Mouse (Mus musculus): Measurements from ENCODE around the gene Dnajb3.

The Dnajb3 gene

DNA sequence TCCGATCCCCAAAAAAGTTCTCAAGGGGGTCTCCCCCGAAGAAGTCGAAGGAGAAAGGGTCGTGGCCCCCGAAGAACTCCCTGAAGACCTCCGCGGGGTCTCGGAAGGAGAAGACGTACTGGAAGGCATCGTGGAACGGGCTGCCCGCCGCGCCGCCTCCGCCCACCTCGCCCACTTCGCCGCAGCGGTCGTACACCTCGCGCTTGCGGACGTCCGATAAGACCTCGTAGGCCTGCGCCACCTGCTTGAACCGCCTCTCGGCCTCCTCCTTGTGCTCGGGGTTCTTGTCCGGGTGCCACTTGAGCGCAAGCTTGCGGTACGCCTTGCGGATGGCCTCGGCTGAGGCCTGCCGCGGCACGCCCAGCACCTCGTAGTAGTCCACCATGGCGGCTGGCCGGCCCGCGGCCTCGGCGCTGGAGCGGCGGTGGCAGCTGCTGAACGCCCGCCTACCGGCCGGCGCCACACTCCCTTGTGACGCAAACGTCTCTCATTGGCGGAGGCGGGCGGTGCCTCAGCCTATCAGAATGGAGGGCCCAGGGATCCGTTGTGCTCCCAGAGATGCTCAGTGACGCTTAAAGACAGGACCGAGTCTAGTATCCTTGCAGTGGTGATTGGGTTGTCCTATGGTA lies at the start of gene Dnajb3:
Gene Dnajb3 (minus strand): TSS at position 489 of the 629 bp plus-strand sequence.
- DNase-seq (ENCODE audit: low spot score in 2 of 2) = peak; percentile 66 to 73

- DNase-seq (ENCODE audit: low spot score in 2 of 2) = no peak
Measured at GRCm38 (mm10) chr1:88254793-88255465, 49.3 kb upstream of the Dnajb3 start.

GRCm38 (mm10) chr1:88253540-88253939 lies 48.0 kb upstream of the Dnajb3 start:
- no peak for DNase-seq (ENCODE audit: low spot score in 2 of 2)

DNA sequence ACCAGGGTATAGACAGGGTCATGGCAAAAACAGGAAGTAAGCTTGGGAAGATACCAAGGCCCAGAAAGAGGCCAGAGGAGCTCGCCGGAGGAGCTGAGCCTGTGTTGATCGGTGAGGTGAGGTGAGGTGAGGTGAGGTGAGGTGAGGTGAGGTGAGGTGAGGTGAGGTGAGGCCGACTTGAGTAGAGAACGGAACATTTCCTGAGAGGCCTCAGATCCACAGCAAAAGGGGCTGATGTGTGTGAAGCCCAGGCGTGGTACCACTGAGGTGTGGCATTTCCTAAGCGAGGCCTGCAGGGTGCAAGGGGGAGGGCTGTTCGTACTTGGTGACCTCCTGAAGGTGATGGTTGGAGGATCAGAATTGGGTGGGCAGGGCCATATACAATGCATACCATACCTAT lies 47.5 kb upstream of the Dnajb3 start:
- no peak for DNase-seq (ENCODE audit: low spot score in 2 of 2)

DNA sequence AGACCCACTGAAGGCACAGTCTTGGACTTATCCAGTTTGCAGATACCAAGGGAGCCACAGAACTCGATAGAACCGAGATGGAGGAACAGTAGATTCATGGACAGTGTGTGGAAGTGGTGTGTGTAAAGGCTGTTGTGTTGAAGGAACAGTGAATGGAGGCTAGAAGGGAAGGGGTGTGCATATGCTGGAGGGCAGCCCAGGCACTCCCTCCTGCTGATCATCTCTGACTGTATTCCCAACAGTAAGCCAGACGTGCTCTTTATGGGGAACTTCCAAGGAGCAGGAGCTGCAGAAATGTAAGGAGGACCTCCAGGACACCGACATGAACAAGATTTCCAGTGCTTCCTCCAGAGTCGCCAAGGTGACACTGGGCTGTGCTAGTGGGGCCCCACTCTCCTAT lies 44.4 kb upstream of the Dnajb3 start:
- no peak for DNase-seq (ENCODE audit: low spot score in 2 of 2)

DNA sequence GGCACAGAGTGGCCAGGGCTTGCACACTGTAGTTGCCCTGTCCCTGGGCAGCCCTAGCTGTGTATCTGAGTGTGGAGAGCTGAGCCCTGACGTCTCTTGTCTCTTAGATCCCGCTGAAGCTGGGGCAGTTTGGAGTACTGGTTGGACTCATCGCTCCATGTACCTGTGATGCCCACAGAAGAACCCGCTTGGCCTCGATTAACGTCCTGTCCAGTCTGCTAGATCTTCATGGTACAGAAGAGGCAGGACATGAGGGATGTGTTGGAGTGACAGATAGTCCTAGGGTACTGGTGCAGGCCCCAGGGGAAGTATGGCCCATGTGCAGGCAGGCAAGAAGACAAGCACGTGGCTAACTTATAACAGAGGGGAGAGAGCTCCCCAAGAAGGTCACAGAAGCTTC lies 44.0 kb upstream of the Dnajb3 start:
- DNase-seq (ENCODE audit: low spot score in 2 of 2) = no peak

- no peak for DNase-seq (ENCODE audit: low spot score in 2 of 2)
Measured at GRCm38 (mm10) chr1:88248658-88249057, 43.1 kb upstream of the Dnajb3 start.

GRCm38 (mm10) chr1:88247660-88248059 lies 42.1 kb upstream of the Dnajb3 start:
- no peak for DNase-seq (ENCODE audit: low spot score in 2 of 2)

DNA sequence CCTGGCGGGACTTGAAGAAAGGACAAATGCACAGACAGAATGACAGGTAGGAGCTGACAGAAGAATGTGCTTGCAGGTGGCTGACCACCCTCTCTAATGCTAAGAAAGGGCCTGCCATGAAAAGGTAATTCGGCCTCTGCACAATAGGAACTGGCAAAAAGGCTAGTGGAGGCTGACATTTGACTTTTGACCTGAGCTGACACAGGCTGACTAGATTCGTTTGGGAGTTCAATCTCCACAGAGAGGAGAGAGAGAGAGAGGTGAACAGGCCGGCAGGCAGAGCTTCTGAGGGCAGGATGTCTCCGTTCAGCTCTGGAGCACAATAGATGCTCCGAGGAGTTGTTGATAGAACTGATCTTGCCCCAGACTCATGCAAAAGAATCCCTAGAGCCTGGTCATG lies 40.8 kb upstream of the Dnajb3 start:
- no peak for DNase-seq (ENCODE audit: low spot score in 2 of 2)

GRCm38 (mm10) chr1:88245881-88246280 lies 40.3 kb upstream of the Dnajb3 start:
- DNase-seq (ENCODE audit: low spot score in 2 of 2) = no peak

DNA sequence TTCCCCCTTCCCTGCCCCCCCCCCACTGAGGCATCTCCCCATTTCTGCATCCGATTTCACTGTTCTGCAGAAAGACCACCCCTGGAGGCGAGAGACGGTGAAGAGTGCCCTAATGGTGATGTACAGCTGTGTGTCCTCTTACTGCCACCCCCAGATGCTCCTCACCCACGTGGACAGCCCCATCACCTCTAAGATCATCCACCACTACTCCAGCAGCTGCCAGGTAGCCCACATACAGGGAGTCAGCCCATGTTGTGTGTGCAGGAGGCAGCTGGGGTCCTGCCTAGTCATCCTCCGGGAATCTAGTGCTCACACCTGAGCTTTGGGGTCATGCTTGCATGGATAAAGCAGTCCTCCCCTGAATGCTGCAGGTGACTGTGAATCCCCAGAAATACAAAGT lies 38.3 kb upstream of the Dnajb3 start:
- DNase-seq (ENCODE audit: low spot score in 2 of 2) = no peak

GRCm38 (mm10) chr1:88240579-88240978 lies 35.0 kb upstream of the Dnajb3 start:
- no peak for DNase-seq (ENCODE audit: low spot score in 2 of 2)

- no peak for DNase-seq (ENCODE audit: low spot score in 2 of 2)
Measured at GRCm38 (mm10) chr1:88240072-88240471, 34.5 kb upstream of the Dnajb3 start.

- DNase-seq (ENCODE audit: low spot score in 2 of 2) = no peak
Measured at GRCm38 (mm10) chr1:88238771-88239170, 33.2 kb upstream of the Dnajb3 start.

DNA sequence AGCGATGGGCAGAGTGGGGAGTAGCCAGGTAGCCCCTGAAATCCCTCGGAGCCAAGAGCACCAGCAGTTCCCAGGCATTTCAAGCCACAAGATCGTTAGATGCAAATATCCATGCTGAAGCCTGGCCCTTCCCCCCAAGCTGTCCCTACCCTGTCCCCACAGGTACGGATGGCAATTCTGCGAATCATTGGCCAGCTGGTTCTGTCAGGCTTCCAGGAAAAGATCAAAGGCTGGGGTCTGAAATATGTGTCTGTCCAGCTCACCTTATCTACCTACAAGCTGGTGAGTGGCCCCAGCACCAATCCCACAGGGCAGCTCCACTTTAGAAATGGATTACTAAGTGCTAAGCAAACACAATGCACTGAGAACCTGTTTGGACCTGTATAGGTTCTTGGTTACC lies 31.7 kb upstream of the Dnajb3 start:
- DNase-seq (ENCODE audit: low spot score in 2 of 2) = no peak

DNA sequence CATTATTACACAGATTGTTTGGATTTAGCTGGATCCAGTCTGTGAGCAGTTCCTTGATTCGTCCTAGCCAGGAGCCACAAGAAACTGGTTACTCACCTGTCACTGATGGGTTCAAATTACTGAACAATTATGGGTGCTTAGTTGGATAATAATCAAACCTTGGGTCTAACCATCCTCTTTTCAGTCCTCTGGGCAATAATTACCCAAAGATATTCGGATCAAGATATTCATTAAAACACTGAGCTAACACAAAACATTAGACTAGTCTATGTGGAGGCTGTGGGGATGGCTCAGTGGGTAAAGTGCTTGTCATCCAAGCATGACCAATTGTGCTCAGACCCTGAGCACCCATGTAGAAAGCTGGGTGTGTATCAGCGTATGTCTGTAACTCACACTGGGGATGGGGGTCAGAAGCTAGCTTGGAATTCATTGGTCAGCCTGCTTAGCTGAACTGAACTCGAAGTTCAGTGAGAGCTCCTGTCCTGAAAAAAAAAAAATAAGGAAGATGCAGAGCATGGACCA lies 30.4 kb upstream of the Dnajb3 start:
- no peak for DNase-seq (ENCODE audit: low spot score in 2 of 2)

DNA sequence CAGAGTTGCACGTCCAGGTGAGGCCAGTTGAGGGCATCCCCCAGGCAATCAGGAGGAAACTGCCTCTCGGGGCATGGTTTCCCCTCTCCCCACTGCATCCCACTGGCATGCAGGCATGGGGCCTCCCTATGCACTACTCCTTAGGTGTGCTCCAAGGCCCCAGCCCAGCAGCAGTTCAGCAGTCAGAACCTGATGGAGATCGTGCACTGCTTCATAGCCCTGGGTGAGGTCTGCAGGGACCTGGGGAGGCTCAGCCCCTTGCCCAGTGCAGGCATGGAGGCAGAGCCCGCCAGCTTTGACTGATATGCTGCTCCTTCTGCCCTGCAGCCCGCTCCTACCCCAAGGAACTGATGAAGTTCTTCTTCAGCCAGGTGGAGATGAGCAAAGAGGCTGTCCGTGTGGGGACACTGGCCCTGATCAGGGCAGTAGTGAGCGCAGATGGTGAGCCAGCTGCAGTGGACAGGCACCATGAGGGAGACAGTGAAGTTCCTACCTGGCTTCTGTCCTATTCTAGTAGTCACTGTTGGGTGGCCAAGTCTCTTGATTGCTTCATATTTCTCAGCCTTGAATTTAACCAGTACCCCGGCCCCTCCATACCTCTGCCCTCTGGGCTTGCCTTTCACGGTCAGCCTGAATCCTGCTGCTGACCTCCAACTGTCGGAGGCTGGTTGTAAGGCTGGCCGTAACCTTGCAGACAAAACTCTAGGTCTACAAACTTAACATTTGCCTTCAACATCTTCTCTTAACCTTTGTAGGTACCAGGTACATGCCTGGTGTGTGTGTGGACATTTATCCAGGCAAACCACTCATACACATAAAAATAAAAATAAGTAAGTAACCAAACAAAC lies 29.7 kb upstream of the Dnajb3 start:
- DNase-seq (ENCODE audit: low spot score in 2 of 2) = no peak

GRCm38 (mm10) chr1:88234646-88235045 lies 29.1 kb upstream of the Dnajb3 start:
- no peak for DNase-seq (ENCODE audit: low spot score in 2 of 2)

- no peak for DNase-seq (ENCODE audit: low spot score in 2 of 2)
Measured at GRCm38 (mm10) chr1:88234248-88234610, 28.6 kb upstream of the Dnajb3 start.

DNA sequence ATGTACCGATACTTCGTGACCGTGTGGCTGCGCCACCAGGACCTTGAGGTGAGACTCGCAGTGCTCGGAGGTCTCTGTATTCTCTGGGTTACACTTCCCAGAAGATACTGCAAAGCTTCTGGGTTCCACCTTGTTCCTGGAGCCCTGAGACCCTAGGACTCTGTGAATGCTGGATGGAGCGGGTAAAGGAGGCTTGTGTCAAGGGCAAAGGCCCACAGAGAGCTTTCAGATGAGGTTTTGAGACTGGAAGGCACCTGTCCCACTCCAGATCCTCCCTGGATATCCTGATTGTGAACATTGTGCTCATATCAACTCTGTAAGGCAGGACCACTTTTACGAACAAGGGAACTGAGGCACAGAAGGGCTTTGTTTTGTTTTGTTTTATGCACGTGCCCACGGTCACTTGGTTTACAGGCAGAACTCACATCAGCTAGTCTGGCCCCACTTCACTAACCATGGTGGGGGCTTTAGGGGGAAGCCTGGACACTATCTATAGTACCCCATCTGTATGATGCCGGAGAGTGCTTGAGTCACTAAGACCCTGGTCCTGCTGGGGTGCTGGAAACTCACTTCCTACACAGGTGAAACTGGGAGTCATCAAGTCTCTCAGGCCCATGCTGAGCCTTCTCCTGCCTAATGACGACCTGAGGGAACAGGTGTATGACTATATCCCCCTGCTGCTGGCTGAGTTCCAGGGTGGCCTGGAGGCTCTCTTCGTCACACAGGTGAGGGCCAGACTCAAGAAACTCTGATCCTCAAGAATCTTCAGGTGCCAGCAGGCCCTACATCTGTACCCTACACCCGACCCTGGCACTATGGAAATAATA lies 28.1 kb upstream of the Dnajb3 start:
- no peak for DNase-seq (ENCODE audit: low spot score in 2 of 2)

DNA sequence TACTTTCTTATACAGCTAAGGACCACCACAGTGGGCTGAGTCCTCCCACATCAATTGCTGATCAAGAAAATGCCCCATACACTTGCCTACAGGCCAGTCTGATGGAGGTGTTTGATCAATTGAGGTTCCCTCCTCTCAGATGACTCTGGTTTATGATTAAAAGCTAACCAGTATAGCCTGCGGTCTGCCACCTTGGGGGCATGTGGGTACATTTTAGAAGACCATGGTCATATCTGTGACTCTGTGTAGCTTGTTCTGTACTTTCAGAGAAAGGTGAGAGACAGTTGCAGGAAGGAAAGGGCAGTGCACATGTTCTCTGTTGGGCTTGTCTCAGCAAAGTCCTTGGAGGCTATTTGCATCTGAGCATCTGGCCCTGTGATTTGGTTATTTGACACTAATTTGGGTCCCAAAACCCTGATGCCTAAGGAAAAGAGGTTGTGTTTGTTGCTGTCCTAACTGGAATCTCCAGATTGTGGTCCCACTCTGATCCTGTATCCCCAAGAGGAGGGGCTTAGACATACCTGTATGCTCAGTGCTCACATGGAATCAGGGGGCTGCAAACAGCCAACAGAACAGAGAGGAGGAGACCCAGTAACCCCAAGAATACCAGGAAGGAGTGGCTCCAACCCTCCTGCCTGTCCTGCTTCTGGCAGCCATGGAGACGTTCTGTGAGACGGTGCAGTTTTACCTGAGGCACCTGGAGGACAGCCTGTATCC lies 27.2 kb upstream of the Dnajb3 start:
- no peak for DNase-seq (ENCODE audit: low spot score in 2 of 2)
